Mouse (Mus musculus) liver, adult 2 months (tissue): ENCODE measurements around the gene Numb.
A peak's percentile ranks its signal among the peaks of the same experiment; 100 is the strongest.

Experiments
- CTCF ChIP-seq: fragments of 200-500 bp; IDR thresholded peaks from 2 replicates; pipeline ENCODE4 v1.5.1; 2011; ENCODE audit warnings: low read depth, low read length, control low read depth
- POLR2A ChIP-seq: fragments of 200-500 bp; IDR thresholded peaks from 2 replicates; pipeline ENCODE4 v1.6.1; 2011; ENCODE audit warnings: low read length, control low read depth; ENCODE audit not compliant: insufficient read depth; ENCODE audit errors: extremely low read depth

GRCm38 (mm10) chr12:83925160-83925703 lies 3.5 kb upstream of the Numb start:
- TF ChIP-seq CTCF = no peak
- 0 out of 2 replicates have a peak, but pooled peaks have one; percentile 11 for TF ChIP-seq POLR2A
